Mouse (Mus musculus) naive thymus-derived CD4-positive, alpha-beta T cell, adult 2 months (primary cell): ENCODE measurements around the gene Kank1.

Experiments
- DNase-seq: peaks from one replicate; pipeline ENCODE4 v3.0.0-alpha.2; 2011; ENCODE audit warnings: low read depth

The Kank1 gene

GRCm38 (mm10) chr19:25253198-25253597 is 16.4 kb downstream of the Kank1 start:
- no peak for DNase-seq

- no peak for DNase-seq
Measured at GRCm38 (mm10) chr19:25253628-25254027, 16.9 kb downstream of the Kank1 start.

GRCm38 (mm10) chr19:25258321-25258720 is 21.5 kb downstream of the Kank1 start:
- no peak for DNase-seq

- DNase-seq: no peak
Measured at GRCm38 (mm10) chr19:25266181-25266580, 29.4 kb downstream of the Kank1 start.

GRCm38 (mm10) chr19:25267247-25267646 is 30.5 kb downstream of the Kank1 start:
- no peak for DNase-seq

GRCm38 (mm10) chr19:25268532-25268931 is 31.8 kb downstream of the Kank1 start:
- DNase-seq: no peak

GRCm38 (mm10) chr19:25271591-25271990 is 34.8 kb downstream of the Kank1 start:
- DNase-seq: no peak

- DNase-seq: no peak
Measured at GRCm38 (mm10) chr19:25273179-25273578, 36.4 kb downstream of the Kank1 start.

- DNase-seq: no peak
Measured at GRCm38 (mm10) chr19:25276600-25277395, 40.0 kb downstream of the Kank1 start.

GRCm38 (mm10) chr19:25277761-25278160 is 41.0 kb downstream of the Kank1 start:
- DNase-seq: no peak

GRCm38 (mm10) chr19:25279603-25280002 is 42.8 kb downstream of the Kank1 start:
- DNase-seq: no peak

- no peak for DNase-seq
Measured at GRCm38 (mm10) chr19:25283665-25284064, 46.9 kb downstream of the Kank1 start.

- no peak for DNase-seq
Measured at GRCm38 (mm10) chr19:25285756-25286538, 49.2 kb downstream of the Kank1 start.

- no peak for DNase-seq
Measured at GRCm38 (mm10) chr19:25290991-25291520, 54.3 kb downstream of the Kank1 start.

GRCm38 (mm10) chr19:25295207-25295606 is 58.4 kb downstream of the Kank1 start:
- no peak for DNase-seq

GRCm38 (mm10) chr19:25297269-25297668 is 60.5 kb downstream of the Kank1 start:
- no peak for DNase-seq

- DNase-seq: no peak
Measured at GRCm38 (mm10) chr19:25299852-25300670, 63.3 kb downstream of the Kank1 start.

- DNase-seq: no peak
Measured at GRCm38 (mm10) chr19:25301189-25301588, 64.4 kb downstream of the Kank1 start.

- peak; percentile 2 for DNase-seq
Measured at GRCm38 (mm10) chr19:25306277-25306676, 69.5 kb downstream of the Kank1 start.

- DNase-seq: no peak
Measured at GRCm38 (mm10) chr19:25308156-25308555, 71.4 kb downstream of the Kank1 start.

GRCm38 (mm10) chr19:25308763-25309162 is 72.0 kb downstream of the Kank1 start:
- DNase-seq: no peak

- no peak for DNase-seq
Measured at GRCm38 (mm10) chr19:25310989-25311388, 74.2 kb downstream of the Kank1 start.
